Mouse (Mus musculus) hindbrain, embryonic 12.5 days (tissue): ENCODE results near the gene Setx. TPM values are rescaled to one million over a fixed set of nuclear protein-coding genes. Genes with fewer than 3 reads are reported as not detected.

ENCODE experiments used
- polyA plus RNA-seq: library from polyadenylated mRNA; unstranded; fragments of >200 nt; fragmentation: Nextera tagmentation; extraction: Ambion mirVana; gene quantifications from 2 replicates; pipeline ENCODE4 v1.2.1, GENCODE M21; 2016

Gene Setx
- polyA plus RNA-seq, 1 experiment from 2014 or later: 20.0 TPM

Other genes starting within 250 kb of the Setx start
- 9.0 and 9.9 TPM in 2 replicates for gene Barhl1, start 207.5 kb upstream of the Setx start, polyA plus RNA-seq
- gene Cfap77, start 69.1 kb upstream of the Setx start, polyA plus RNA-seq: 0.40 and 0.82 TPM in 2 replicates
- gene Ttf1, start 63.9 kb upstream of the Setx start, polyA plus RNA-seq: 11.5 and 12.0 TPM in 2 replicates
- gene Ntng2, start 128.8 kb downstream of the Setx start, polyA plus RNA-seq: 2.6 and 3.1 TPM in 2 replicates
- gene Med27, start 222.6 kb downstream of the Setx start, polyA plus RNA-seq: 57.7 and 65.3 TPM in 2 replicates